Comparison of ENCODE assay signal across 10 mouse cellular contexts in the genomic region with DNA sequence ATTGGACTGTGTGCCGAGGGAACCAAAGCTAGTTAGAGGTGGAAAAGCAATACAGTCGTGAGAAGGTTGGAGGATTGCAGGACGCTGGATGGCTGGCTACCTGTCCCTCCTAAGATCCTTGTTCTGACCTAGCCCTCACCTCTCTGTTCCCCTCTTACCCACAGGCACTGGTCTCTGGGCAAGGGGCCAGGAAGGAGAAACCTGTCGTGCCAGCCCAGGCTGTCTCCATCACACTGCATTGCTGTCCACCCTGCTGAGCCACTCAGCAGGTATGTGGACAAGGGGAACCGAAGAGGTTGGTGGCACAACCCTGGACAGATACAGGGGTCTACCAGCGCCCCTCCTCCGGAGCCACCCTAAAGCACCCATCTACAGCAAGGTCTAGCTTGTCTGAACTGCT. TPM values are rescaled to one million over a fixed set of nuclear protein-coding genes. Genes with fewer than 3 reads are reported as not detected.
DNase-seq lines count a peak whose midpoint lies in the region; ATAC-seq and TF ChIP-seq lines count a peak whose summit lies in the region.
"Had no signal": no experiment of that assay in that cellular context is flagged by ENCODE, and none has a peak within 500 bp of the region (broad histone marks: within the 10 kb centered on the region; RNA-seq: fewer than 3 reads in every experiment).

No protein-coding gene starts in this region.

- DNase-seq in heart, adult 11 months = no peak
- peak; percentile 29 for DNase-seq in MN1 (ENCODE audit: low spot score)
- peak; percentile 88 for DNase-seq in lung, postnatal 0 days (ENCODE audit: low spot score)
- no peak for DNase-seq in layer of hippocampus, postnatal 14 days (ENCODE audit: low spot score in 2 of 2)
- no peak for DNase-seq in ovary, postnatal 14 days (ENCODE audit: low spot score)
- no peak for DNase-seq in thymus, adult 18-20 months

- no peaks in the 10 kb centered on the region for H3K36me3 ChIP-seq in heart, embryonic 14.5 days (ENCODE audit: control insufficient read depth, insufficient read depth, low read length)
- H3K36me3 ChIP-seq in intestine, embryonic 16.5 days (ENCODE audit: control insufficient read depth, insufficient read depth, low read length) = no peaks in the 10 kb centered on the region
- H3K36me3 ChIP-seq in lung, postnatal 0 days (ENCODE audit: insufficient read depth, low read length) = no peaks in the 10 kb centered on the region

- H3K9ac ChIP-seq in heart, embryonic 14.5 days (ENCODE audit: low read length) = peak overlapping the region; percentile 52; the same call in 1 of the 2 replicates
- 0 out of 2 replicates have a peak overlapping the region, but pooled peaks have one; percentile 11 for H3K9ac ChIP-seq in intestine, embryonic 16.5 days (ENCODE audit: low read depth, low read length)
- H3K9ac ChIP-seq in lung, postnatal 0 days (replicated peaks; ENCODE audit: low read depth) = no peak overlapping the region

- H3K4me2 ChIP-seq in heart, embryonic 14.5 days (ENCODE audit: low read length) = peak overlapping the region; percentile 48; the same call in 1 of the 2 replicates
- 0 out of 2 replicates have a peak overlapping the region, but pooled peaks have one; percentile 31 for H3K4me2 ChIP-seq in intestine, embryonic 16.5 days (ENCODE audit: low read depth, low read length)
- no peak overlapping the region for H3K4me2 ChIP-seq in lung, postnatal 0 days (replicated peaks; ENCODE audit: low read depth, low read length)

- no peaks in the 10 kb centered on the region for H3K9me3 ChIP-seq in heart, embryonic 14.5 days (ENCODE audit: control insufficient read depth, low read length)
- no peaks in the 10 kb centered on the region; the same call in 1 of the 2 replicates for H3K9me3 ChIP-seq in intestine, embryonic 16.5 days (ENCODE audit: control insufficient read depth, low read length)
- H3K9me3 ChIP-seq in lung, postnatal 0 days (ENCODE audit: low read length) = no peaks in the 10 kb centered on the region

- no peak overlapping the region for H3K4me3 ChIP-seq in heart, embryonic 14.5 days (ENCODE audit: control insufficient read depth in 1 of 2, insufficient read depth in 1 of 2, low read depth in 1 of 2, low read length in 2 of 2)
- H3K4me3 ChIP-seq in intestine, embryonic 16.5 days (ENCODE audit: low read length) = no peak overlapping the region; the same call in 1 of the 2 replicates
- no peak overlapping the region for H3K4me3 ChIP-seq in lung, postnatal 0 days (ENCODE audit: low read depth, low read length)

- H3K27me3 ChIP-seq in heart, embryonic 14.5 days (ENCODE audit: control insufficient read depth, insufficient read depth, low read length) = no peaks in the 10 kb centered on the region
- no peaks in the 10 kb centered on the region for H3K27me3 ChIP-seq in intestine, embryonic 16.5 days (replicated peaks; ENCODE audit: control insufficient read depth, insufficient read depth, low read length)
- H3K27me3 ChIP-seq in lung, postnatal 0 days (replicated peaks; ENCODE audit: insufficient read depth, low read length) = no peaks in the 10 kb centered on the region

- TF ChIP-seq CTCF in lung, postnatal 0 days (IDR thresholded peaks at IDR 0.05) = no peak

- peaks cover 9 to 11% of the 10 kb centered on the region in 2 experiments for H3K4me1 ChIP-seq in heart, embryonic 14.5 days (ENCODE audit: control insufficient read depth in 2 of 2, insufficient read depth in 2 of 2, low read length in 2 of 2)
- peaks cover 19% of the 10 kb centered on the region for H3K4me1 ChIP-seq in intestine, embryonic 16.5 days (ENCODE audit: control insufficient read depth, insufficient read depth, low read length)
- peaks cover 2% of the 10 kb centered on the region; the same call in 1 of the 2 replicates for H3K4me1 ChIP-seq in lung, postnatal 0 days (ENCODE audit: insufficient read depth, low read depth, low read length)

- peak; percentile 72 for TF ChIP-seq EP300 in lung, postnatal 0 days (IDR thresholded peaks at IDR 0.05)

- 63% methylated on average over 7 of the region's 7 CpGs for WGBS in heart, embryonic 14.5 days
- 70% methylated on average over 7 of the region's 7 CpGs for WGBS in intestine, embryonic 16.5 days
- WGBS in lung, postnatal 0 days = 51% methylated on average over 7 of the region's 7 CpGs

- ATAC-seq in heart, embryonic 14.5 days (ENCODE audit: insufficient number of reproducible peaks, insufficient read depth, low FRiP score, low read depth) = 0 out of 2 replicates have a peak, but pooled peaks have one; percentile 10
- no peak for ATAC-seq in intestine, embryonic 16.5 days
- ATAC-seq in lung, postnatal 0 days = peak; percentile 72

- peak overlapping the region in 1 of 2 experiments; percentile 19; a peak in 1 of 4 replicates for H3K27ac ChIP-seq in heart, embryonic 14.5 days (replicated peaks in 1 of 2; ENCODE audit: control insufficient read depth in 1 of 2, insufficient read depth in 1 of 2, low read depth in 2 of 2, low read length in 2 of 2)
- peak overlapping the region; percentile 46 for H3K27ac ChIP-seq in intestine, embryonic 16.5 days (ENCODE audit: low read length)
- peak overlapping the region; percentile 91 for H3K27ac ChIP-seq in lung, postnatal 0 days (ENCODE audit: low read length)

RNA-seq across cellular contexts. Expression of a gene that starts 1.9 kb away (rescaled TPM):
- polyA plus RNA-seq in heart, embryonic 14.5 days (2014; fragmentation: Nextera tagmentation; extraction: Ambion mirVana) = 0.11 and 0.19 TPM in 2 replicates
- 1.2 and 1.9 TPM in 2 replicates for polyA plus RNA-seq in intestine, embryonic 16.5 days (2015; fragmentation: Nextera tagmentation; extraction: Ambion mirVana)
- polyA plus RNA-seq in lung, postnatal 0 days (2015; fragmentation: Nextera tagmentation; extraction: Ambion mirVana) = 3.0 and 3.9 TPM in 2 replicates
- total RNA-seq in layer of hippocampus, postnatal 14 days (2021) = not detected

RNA-seq across cellular contexts. Expression of a gene that starts 12.0 kb away (rescaled TPM):
- 0.32 TPM in 1 of 2 replicates, not detected in the other for polyA plus RNA-seq in heart, embryonic 14.5 days (2014; fragmentation: Nextera tagmentation; extraction: Ambion mirVana)
- polyA plus RNA-seq in intestine, embryonic 16.5 days (2015; fragmentation: Nextera tagmentation; extraction: Ambion mirVana) = 5.9 and 7.3 TPM in 2 replicates
- polyA plus RNA-seq in lung, postnatal 0 days (2015; fragmentation: Nextera tagmentation; extraction: Ambion mirVana) = 11.2 and 11.8 TPM in 2 replicates
- under 1 TPM in 1 of 2 experiments, not detected in 1; 0.52 TPM for total RNA-seq in layer of hippocampus, postnatal 14 days (2021)

RNA-seq across cellular contexts. Expression of a gene that starts 12.1 kb away (rescaled TPM):
- 8.0 and 9.7 TPM in 2 replicates for polyA plus RNA-seq in heart, embryonic 14.5 days (2014; fragmentation: Nextera tagmentation; extraction: Ambion mirVana)
- polyA plus RNA-seq in intestine, embryonic 16.5 days (2015; fragmentation: Nextera tagmentation; extraction: Ambion mirVana) = 6.8 and 7.1 TPM in 2 replicates
- 6.8 and 6.9 TPM in 2 replicates for polyA plus RNA-seq in lung, postnatal 0 days (2015; fragmentation: Nextera tagmentation; extraction: Ambion mirVana)
- 10 to 100 TPM; 46.1 to 54.4 TPM for total RNA-seq in layer of hippocampus, postnatal 14 days (2021)

RNA-seq across cellular contexts. Expression of a gene that starts 25.3 kb away (rescaled TPM):
- polyA plus RNA-seq in heart, embryonic 14.5 days (2014; fragmentation: Nextera tagmentation; extraction: Ambion mirVana) = 2,519 and 2,589 TPM in 2 replicates
- 1,335 and 1,344 TPM in 2 replicates for polyA plus RNA-seq in intestine, embryonic 16.5 days (2015; fragmentation: Nextera tagmentation; extraction: Ambion mirVana)
- 717 and 766 TPM in 2 replicates for polyA plus RNA-seq in lung, postnatal 0 days (2015; fragmentation: Nextera tagmentation; extraction: Ambion mirVana)
- 100 to 1,000 TPM; 793 to 817 TPM for total RNA-seq in layer of hippocampus, postnatal 14 days (2021)

RNA-seq across cellular contexts. Expression of a gene that starts 35.0 kb away (rescaled TPM):
- polyA plus RNA-seq in heart, embryonic 14.5 days (2014; fragmentation: Nextera tagmentation; extraction: Ambion mirVana) = 0.19 TPM in 1 of 2 replicates, not detected in the other
- polyA plus RNA-seq in intestine, embryonic 16.5 days (2015; fragmentation: Nextera tagmentation; extraction: Ambion mirVana) = not detected in 2 replicates
- not detected in 2 replicates for polyA plus RNA-seq in lung, postnatal 0 days (2015; fragmentation: Nextera tagmentation; extraction: Ambion mirVana)
- not detected for total RNA-seq in layer of hippocampus, postnatal 14 days (2021)
- total RNA-seq: heart, adult 18-20 months had no signal
- polyA plus RNA-seq: spleen, adult 2 months had no signal

Comparison
In these comparisons a context has a peak if more than half of its experiments do, and no peak if none do; other contexts are left out.
1. DNase-seq: peak in MN1 (single experiment) and lung, postnatal 0 days (single experiment); none in heart, adult 11 months (single experiment), layer of hippocampus, postnatal 14 days (0 of 2), ovary, postnatal 14 days (single experiment) and thymus, adult 18-20 months (0 of 2).